In genomic region chr15:25805336-25806110, GRCm38 (mm10) we compare ENCODE assay signal across 9 mouse cellular contexts. TPM values are rescaled to one million over a fixed set of nuclear protein-coding genes. Genes with fewer than 3 reads are reported as not detected.
DNase-seq lines count a peak whose midpoint lies in the region; ATAC-seq lines count a peak whose summit lies in the region.
"Had no signal": no experiment of that assay in that cellular context is flagged by ENCODE, and none has a peak within 500 bp of the region (broad histone marks: within the 10 kb centered on the region; RNA-seq: fewer than 3 reads in every experiment).

No protein-coding gene starts in this region.

- H3K4me1 ChIP-seq in forebrain, embryonic 14.5 days (ENCODE audit: control insufficient read depth, insufficient read depth, low read length) = no peaks in the 10 kb centered on the region
- H3K4me1 ChIP-seq in hindbrain, embryonic 10.5 days (replicated peaks) = no peaks in the 10 kb centered on the region

- no peak overlapping the region for H3K27ac ChIP-seq in forebrain, embryonic 14.5 days (ENCODE audit: low read depth, low read length)
- no peak overlapping the region for H3K27ac ChIP-seq in hindbrain, embryonic 10.5 days
- H3K27ac ChIP-seq: limb, embryonic 12.5 days had no signal

- H3K4me2 ChIP-seq in forebrain, embryonic 14.5 days (ENCODE audit: low read length) = no peak overlapping the region
- H3K4me2 ChIP-seq: limb, embryonic 12.5 days had no signal

- ATAC-seq in forebrain, embryonic 14.5 days = peak; percentile 59

- no peak overlapping the region for H3K9ac ChIP-seq in forebrain, embryonic 14.5 days (ENCODE audit: low read length)
- H3K9ac ChIP-seq: limb, embryonic 12.5 days had no signal

- no peak overlapping the region for H3K4me3 ChIP-seq in forebrain, embryonic 14.5 days (ENCODE audit: low read depth, low read length)
- no peak overlapping the region for H3K4me3 ChIP-seq in hindbrain, embryonic 10.5 days
- H3K4me3 ChIP-seq: limb, embryonic 12.5 days had no signal

- 86% methylated on average over 21 of the region's 21 CpGs for WGBS in forebrain, embryonic 14.5 days
- WGBS in hindbrain, embryonic 10.5 days = 88% methylated on average over 21 of the region's 21 CpGs

- peaks cover 92% of the 10 kb centered on the region for H3K36me3 ChIP-seq in forebrain, embryonic 14.5 days (ENCODE audit: control insufficient read depth, insufficient read depth, low read length)
- peaks cover 100% of the 10 kb centered on the region for H3K36me3 ChIP-seq in hindbrain, embryonic 10.5 days

- H3K9me3 ChIP-seq in forebrain, embryonic 14.5 days (replicated peaks; ENCODE audit: control insufficient read depth, low read length) = no peaks in the 10 kb centered on the region
- no peaks in the 10 kb centered on the region for H3K9me3 ChIP-seq in hindbrain, embryonic 10.5 days
- H3K9me3 ChIP-seq: limb, embryonic 12.5 days had no signal

- DNase-seq in Muller cell, postnatal 12 days (ENCODE audit: inconsistent ontology term) = peak; percentile 64
- peak; percentile 10 for DNase-seq in c-Kit-positive CD71-positive TER-119-negative erythroid progenitor cells, embryonic 14.5 days (ENCODE audit: low read depth)
- DNase-seq in forebrain, embryonic 14.5 days (ENCODE audit: low spot score) = peak; percentile 71
- DNase-seq in hindbrain, embryonic 10.5 days (ENCODE audit: low spot score) = peak; percentile 70
- DNase-seq in layer of hippocampus, adult 9-11 months = peak; percentile 76
- peak; percentile 82 for DNase-seq in lung, postnatal 36 days
- DNase-seq in retina, embryonic 14.5 days (ENCODE audit: low spot score) = peak; percentile 80
- peak; percentile 62 to 66 for DNase-seq in thymus, postnatal 36 days

- no peaks in the 10 kb centered on the region for H3K27me3 ChIP-seq in forebrain, embryonic 14.5 days (replicated peaks; ENCODE audit: control insufficient read depth, insufficient read depth, low read length)
- H3K27me3 ChIP-seq in hindbrain, embryonic 10.5 days (ENCODE audit: insufficient read depth, poor library complexity, severe bottlenecking) = no peaks in the 10 kb centered on the region
- H3K27me3 ChIP-seq: limb, embryonic 12.5 days had no signal

RNA-seq across cellular contexts. Expression of gene Retreg1, which starts 37.5 kb away (rescaled TPM):
- polyA plus RNA-seq in forebrain, embryonic 14.5 days (2014; fragmentation: Nextera tagmentation; extraction: Ambion mirVana) = 6.7 and 8.1 TPM in 2 replicates
- 2.2 and 2.7 TPM in 2 replicates for polyA plus RNA-seq in hindbrain, embryonic 10.5 days (2016; fragmentation: Nextera tagmentation; extraction: Ambion mirVana)

Comparison
In these comparisons a context has a peak if more than half of its experiments do, and no peak if none do; other contexts are left out.
1. DNase-seq: peak in every context shown above with its lines; median percentile 82 in lung, postnatal 36 days; 80 in retina, embryonic 14.5 days; 76 in layer of hippocampus, adult 9-11 months; 71 in forebrain, embryonic 14.5 days; 70 in hindbrain, embryonic 10.5 days; 64 in Muller cell, postnatal 12 days; 64 in thymus, postnatal 36 days; 10 in c-Kit-positive CD71-positive TER-119-negative erythroid progenitor cells, embryonic 14.5 days.